Mouse (Mus musculus) frontal cortex, postnatal 36 days (tissue): ENCODE results near the gene Zc3h7b.
"Not testable (repeated sequence)": the region's sequence is repeated elsewhere in the genome, so short reads cannot be mapped to it uniquely, and the experiment has no call there.

Source experiments
- DNase-seq, 2 experiments: peaks; one replicate each; pipeline ENCODE4 v3.0.0; 2022; ENCODE audit warnings: low spot score in 2 of 2

The Zc3h7b gene

GRCm38 (mm10) chr15:81744992-81745600 is at the start of gene Zc3h7b, which contains the start of gene Rangap1:
Zc3h7b (plus strand) TSS chr15:81745057.
Rangap1 (minus strand) TSS chr15:81745530.
- peak; percentile 60 to 75 for DNase-seq

GRCm38 (mm10) chr15:81697175-81697574 is 47.7 kb upstream of the Zc3h7b start, which contains the start of gene Chadl:
Chadl (minus strand) TSS chr15:81697287.
- DNase-seq, result peak in 1 of 2 experiments; percentile 26

- peak in 1 of 2 experiments; percentile 34 for DNase-seq
Observed at GRCm38 (mm10) chr15:81697847-81698246, 47.0 kb upstream of the Zc3h7b start.

GRCm38 (mm10) chr15:81698532-81698931 is 46.3 kb upstream of the Zc3h7b start:
- DNase-seq, result no peak

- no peak for DNase-seq
Observed at GRCm38 (mm10) chr15:81700161-81700560, 44.7 kb upstream of the Zc3h7b start.

- DNase-seq, result no peak
Observed at GRCm38 (mm10) chr15:81700601-81701000, 44.3 kb upstream of the Zc3h7b start.

GRCm38 (mm10) chr15:81701350-81701749 is 43.5 kb upstream of the Zc3h7b start:
- not testable (repeated sequence) for DNase-seq

GRCm38 (mm10) chr15:81702306-81703093 is 42.4 kb upstream of the Zc3h7b start:
- DNase-seq, result no peak

GRCm38 (mm10) chr15:81703094-81703489 is 41.8 kb upstream of the Zc3h7b start:
- DNase-seq, result no peak

- DNase-seq, result no peak
Observed at GRCm38 (mm10) chr15:81708991-81709390, 35.9 kb upstream of the Zc3h7b start.

GRCm38 (mm10) chr15:81709686-81710085 is 35.2 kb upstream of the Zc3h7b start:
- no peak for DNase-seq

GRCm38 (mm10) chr15:81710801-81711200 is 34.1 kb upstream of the Zc3h7b start:
- no peak for DNase-seq

GRCm38 (mm10) chr15:81713742-81714141 is 31.1 kb upstream of the Zc3h7b start:
- DNase-seq, result peak in 1 of 2 experiments; percentile 20

- peak; percentile 46 to 69 for DNase-seq
Observed at GRCm38 (mm10) chr15:81718336-81719138, 26.3 kb upstream of the Zc3h7b start.

- DNase-seq, result no peak
Observed at GRCm38 (mm10) chr15:81719139-81719531, 25.7 kb upstream of the Zc3h7b start.

GRCm38 (mm10) chr15:81722361-81722760 is 22.5 kb upstream of the Zc3h7b start:
- DNase-seq, result no peak

GRCm38 (mm10) chr15:81723653-81724052 is 21.2 kb upstream of the Zc3h7b start:
- DNase-seq, result no peak

- DNase-seq, result no peak
Observed at GRCm38 (mm10) chr15:81725965-81726364, 18.9 kb upstream of the Zc3h7b start.

GRCm38 (mm10) chr15:81729241-81729791 is 15.5 kb upstream of the Zc3h7b start:
- DNase-seq, result peak; percentile 69 to 72

GRCm38 (mm10) chr15:81729792-81730635 is 14.8 kb upstream of the Zc3h7b start:
- DNase-seq, result peak; percentile 98 to 99

- no peak for DNase-seq
Observed at GRCm38 (mm10) chr15:81735075-81735474, 9.8 kb upstream of the Zc3h7b start.
